Mouse (Mus musculus): Measurements from ENCODE around the gene Shisa5. TPM values are rescaled to one million over a fixed set of nuclear protein-coding genes. Genes with fewer than 3 reads are reported as not detected.
A peak's percentile ranks its signal among the peaks of the same experiment; 100 is the strongest.

Gene Shisa5
- total RNA-seq, 1 experiment from 2014 or later, result 906 TPM

DNA sequence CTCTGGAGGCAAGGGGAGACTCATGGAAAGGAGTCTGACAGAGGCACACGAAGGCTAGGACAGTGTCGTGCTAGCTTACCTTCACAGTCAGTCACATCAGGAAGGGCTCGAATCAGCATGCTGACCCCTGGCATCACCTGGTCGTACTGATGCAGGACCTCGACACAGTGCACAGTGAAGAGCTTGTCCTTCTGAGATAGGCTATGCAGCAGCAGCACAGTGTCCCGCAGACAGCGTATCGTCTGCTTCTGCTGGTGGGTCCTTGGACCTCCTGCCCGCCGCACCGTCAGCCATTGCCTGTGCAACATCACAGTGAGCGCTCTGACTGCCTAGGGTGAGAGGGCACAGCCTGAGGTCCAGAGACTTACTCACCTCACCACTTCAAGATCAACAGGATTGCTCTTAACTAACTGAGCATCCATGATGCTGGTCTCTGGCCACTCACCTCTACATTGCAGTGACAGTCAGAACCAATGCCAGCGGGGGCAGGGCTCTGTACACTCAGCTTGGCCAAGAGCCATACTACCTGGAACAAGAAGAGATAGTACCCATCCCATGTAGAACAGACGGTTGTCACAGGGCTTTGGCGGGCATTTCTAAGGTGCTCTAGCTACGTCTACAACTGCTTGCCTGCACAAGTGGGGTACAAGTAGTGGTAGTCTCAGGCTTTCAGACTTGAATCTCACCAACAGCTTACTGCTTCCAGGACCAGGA lies 22.0 kb downstream of the Shisa5 start:
- no peak for ATAC-seq (replicated peaks in 1 of 2; ENCODE audit: insufficient read depth in 1 of 2, low FRiP score in 2 of 2, low TSS enrichment in 1 of 2, low read depth in 1 of 2, poor library complexity in 2 of 2, severe bottlenecking in 2 of 2)

DNA sequence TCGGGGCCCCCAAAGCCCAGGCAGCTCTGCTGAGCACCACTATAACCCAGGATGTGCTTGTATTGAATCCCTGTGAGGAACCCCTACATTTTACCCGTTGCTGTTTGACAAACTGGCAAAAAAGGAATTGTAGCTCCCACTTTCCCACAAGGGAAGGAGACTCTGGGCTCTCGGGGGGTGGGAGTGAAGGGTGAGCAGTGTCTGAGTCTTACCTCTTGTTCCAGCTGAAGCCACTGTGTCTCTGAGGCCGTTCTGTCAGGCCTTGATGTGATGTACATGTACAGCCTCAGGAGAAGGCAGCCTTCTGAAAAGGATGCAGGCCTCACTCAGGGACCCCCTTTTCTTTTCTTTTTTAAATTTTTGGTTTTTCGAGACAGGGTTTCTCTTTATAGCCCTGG lies 22.5 kb downstream of the Shisa5 start:
- no peak for ATAC-seq (replicated peaks in 1 of 2; ENCODE audit: insufficient read depth in 1 of 2, low FRiP score in 2 of 2, low TSS enrichment in 1 of 2, low read depth in 1 of 2, poor library complexity in 2 of 2, severe bottlenecking in 2 of 2)

DNA sequence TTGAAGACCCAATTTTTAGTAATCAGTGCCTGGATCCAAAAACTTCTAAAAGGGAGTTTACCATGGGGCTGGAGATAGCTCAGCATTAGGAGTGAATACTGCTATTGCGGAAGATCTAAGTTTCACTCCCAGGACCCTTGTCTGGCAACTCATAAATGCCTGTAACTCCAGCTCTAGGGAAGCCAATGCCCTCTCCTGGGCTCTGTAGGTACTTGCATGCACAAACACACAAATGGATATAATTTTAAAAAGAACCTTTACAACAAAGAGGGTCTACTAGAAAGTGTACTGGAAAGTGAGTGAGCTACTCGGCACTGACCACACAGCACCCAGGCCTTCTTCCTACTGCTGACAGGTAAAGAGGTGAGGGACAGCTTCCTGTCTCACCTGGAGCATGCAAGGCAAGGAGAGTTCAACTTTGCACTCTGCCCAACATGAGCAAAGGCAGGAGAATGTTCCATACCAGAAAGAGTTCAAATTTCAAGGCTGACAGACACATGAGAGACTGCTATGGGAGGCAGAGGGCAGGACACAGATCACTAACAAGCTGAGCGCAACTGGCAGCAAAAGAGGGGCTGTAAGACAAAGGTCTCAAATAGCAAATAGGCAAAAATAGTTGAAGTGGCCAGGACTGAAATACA lies 29.9 kb downstream of the Shisa5 start:
- no peak for ATAC-seq (replicated peaks in 1 of 2; ENCODE audit: insufficient read depth in 1 of 2, low FRiP score in 2 of 2, low TSS enrichment in 1 of 2, low read depth in 1 of 2, poor library complexity in 2 of 2, severe bottlenecking in 2 of 2)

DNA sequence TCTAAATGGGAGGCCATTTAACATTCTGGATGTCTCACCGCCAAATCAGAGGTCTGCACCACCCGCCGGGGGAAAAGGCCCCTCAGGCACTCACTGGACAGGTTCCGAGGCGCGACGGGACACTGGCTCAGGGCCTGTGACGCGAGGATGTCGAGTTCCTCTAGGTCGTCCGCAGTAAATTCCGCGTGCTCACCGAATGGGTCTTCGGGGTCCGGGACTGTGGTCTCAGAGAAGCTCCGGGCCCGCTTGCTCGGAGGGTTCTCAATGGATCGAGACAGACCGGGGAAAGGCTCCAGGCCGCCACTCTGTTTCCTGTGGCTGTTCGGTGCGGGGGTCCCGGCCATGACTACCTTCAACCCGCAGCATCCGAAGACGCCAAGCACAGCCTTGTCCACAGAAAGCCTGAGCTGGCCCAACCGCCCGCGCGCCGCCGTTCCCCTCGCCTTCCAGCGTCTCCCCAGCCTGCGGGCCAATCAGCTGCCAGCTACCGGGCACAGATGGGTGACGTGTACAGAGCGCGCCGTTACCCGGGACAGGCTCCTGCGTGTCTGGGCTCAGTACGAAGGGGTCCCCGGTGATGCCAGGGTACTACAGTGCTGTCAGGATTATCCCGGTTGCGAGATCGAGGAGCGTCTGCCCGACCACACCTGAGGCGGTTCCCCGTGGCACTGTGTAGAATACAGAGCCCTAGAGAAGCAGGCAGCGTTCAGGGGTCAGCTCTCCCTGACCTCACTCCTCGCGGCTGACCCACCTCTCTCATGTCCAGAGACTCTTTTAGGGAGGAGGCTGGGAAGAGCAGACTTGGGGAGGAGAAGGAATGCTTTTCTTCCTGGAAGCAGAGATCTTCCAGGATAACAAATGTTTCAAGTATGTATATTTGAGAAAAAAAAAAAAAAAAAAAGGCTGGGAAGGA lies 35.6 kb downstream of the Shisa5 start, which contains the start of gene Atrip:
Gene Atrip, minus strand, starts transcription at position 464 of the 913 bp plus-strand sequence.
- ATAC-seq (replicated peaks in 1 of 2; ENCODE audit: insufficient read depth in 1 of 2, low FRiP score in 2 of 2, low TSS enrichment in 1 of 2, low read depth in 1 of 2, poor library complexity in 2 of 2, severe bottlenecking in 2 of 2), result peak; percentile 99 to 100

DNA sequence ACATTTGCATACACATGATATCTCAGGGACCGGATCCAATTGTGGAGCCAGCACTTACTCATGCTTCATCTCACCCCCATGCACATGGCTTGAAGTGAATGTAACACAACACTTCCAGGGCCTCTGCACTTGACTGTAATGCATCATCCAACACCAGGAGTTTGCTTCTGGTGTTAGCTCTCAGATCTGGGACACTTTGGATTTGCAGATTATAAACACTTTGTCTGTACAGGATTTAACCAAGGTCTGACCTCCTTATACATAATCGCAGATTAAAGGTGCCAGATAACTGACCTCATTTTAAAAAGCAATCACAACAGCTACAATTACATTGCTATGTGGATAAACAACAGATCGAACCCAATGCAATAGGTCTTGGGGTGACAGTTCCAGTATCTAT lies 42.2 kb downstream of the Shisa5 start:
- no peak for ATAC-seq (replicated peaks in 1 of 2; ENCODE audit: insufficient read depth in 1 of 2, low FRiP score in 2 of 2, low TSS enrichment in 1 of 2, low read depth in 1 of 2, poor library complexity in 2 of 2, severe bottlenecking in 2 of 2)

DNA sequence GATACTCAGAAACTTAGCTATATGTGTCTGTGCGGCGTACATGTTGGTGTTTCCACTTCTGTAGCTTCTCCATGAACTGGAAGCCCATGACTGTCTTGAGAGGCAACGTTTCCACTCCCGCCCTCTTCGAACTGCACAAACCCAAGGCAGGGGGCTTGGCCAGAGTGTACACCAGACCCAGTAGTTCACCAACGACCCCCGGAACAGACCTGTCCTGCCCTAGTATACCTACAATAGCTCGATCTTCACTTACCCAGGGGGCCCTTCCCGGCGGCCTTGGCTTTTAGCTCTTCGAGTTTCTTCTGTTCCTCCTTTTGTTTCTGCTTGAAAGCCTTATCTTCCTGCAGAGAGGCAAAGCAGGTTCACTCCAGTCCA lies 43.4 kb downstream of the Shisa5 start:
- ATAC-seq (replicated peaks in 1 of 2; ENCODE audit: insufficient read depth in 1 of 2, low FRiP score in 2 of 2, low TSS enrichment in 1 of 2, low read depth in 1 of 2, poor library complexity in 2 of 2, severe bottlenecking in 2 of 2), result no peak

DNA sequence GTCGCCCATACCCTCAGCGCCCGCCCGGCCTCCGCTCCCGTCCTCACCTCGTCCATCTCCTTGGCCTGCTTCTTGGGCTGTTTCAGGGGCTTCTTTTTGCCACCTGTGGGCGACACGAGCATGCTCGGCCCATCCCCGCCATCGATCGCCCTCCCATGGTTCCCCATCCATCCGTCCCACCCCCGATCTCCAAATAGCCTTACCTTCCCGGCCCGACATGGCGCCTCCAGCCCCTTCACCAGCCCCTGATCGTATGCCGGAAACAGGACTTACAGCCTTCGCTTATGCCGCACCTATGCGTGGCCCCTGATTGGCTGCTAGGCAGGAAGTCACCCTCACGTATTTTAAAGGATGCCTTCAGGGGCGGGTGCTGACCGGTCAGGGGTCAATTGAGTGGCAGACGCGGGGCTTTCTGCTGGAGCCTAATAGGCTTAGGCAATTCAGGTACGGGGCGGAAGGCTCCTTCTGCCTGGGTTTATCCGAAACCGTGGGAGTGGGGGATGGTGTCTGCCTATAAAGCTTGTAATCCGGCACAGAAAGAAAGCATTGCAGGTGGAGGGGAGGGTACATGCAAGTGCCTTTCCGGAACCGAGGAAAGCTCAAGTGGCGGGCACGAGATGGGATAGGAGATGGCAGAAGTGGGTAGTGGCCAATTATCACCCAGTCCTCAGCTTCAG lies 43.9 kb downstream of the Shisa5 start, which contains the start of the genes Ccdc51 and Tma7:
Gene Ccdc51, plus strand, starts transcription at position 370 of the 677 bp plus-strand sequence.
Gene Tma7, minus strand, starts transcription at position 464 of the 677 bp plus-strand sequence.
- ATAC-seq (replicated peaks in 1 of 2; ENCODE audit: insufficient read depth in 1 of 2, low FRiP score in 2 of 2, low TSS enrichment in 1 of 2, low read depth in 1 of 2, poor library complexity in 2 of 2, severe bottlenecking in 2 of 2), result peak; percentile 98 to 99

DNA sequence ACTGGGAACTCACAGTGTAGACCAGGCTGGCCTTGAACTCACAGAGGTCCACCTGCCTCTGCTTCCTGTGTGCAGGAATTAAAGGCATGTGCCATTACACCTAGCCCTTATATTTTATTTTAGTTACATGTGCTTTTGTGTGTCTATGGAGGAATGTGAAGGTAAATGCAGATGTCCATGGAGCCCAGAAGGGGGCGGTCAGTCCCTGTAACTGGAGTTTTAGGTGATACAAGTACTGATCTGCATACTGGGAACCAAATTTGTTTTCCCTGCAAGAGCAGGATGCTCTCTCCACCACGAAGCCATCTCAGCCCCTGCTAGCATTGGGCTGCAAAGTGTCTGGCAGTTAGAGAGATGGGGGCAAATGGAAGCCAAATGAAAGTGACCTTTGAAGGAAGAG lies 46.6 kb downstream of the Shisa5 start:
- ATAC-seq (replicated peaks in 1 of 2; ENCODE audit: insufficient read depth in 1 of 2, low FRiP score in 2 of 2, low TSS enrichment in 1 of 2, low read depth in 1 of 2, poor library complexity in 2 of 2, severe bottlenecking in 2 of 2), result no peak

DNA sequence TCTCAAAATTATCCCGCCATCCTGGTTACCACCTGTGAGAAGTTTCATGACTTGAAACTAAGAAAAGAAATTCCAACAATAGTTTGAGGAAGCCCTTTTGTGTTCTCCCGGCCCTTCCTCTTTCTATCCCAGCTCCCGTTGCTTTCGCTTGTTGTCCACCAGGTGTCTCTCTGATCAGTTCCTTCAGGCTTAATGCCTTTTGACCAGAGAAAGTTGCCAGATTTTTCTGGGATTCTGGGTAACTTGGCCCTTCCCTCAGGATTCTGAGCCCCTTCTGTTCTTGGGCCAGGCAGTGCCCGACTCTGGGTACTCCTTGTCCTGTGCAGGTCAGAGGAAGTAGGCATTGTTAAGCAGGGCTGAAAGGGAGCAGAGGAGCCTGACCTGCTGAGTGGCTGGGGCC lies 49.6 kb downstream of the Shisa5 start:
- peak in 1 of 2 experiments; percentile 40; a peak in 1 of 4 replicates for ATAC-seq (replicated peaks in 1 of 2; ENCODE audit: insufficient read depth in 1 of 2, low FRiP score in 2 of 2, low TSS enrichment in 1 of 2, low read depth in 1 of 2, poor library complexity in 2 of 2, severe bottlenecking in 2 of 2)

DNA sequence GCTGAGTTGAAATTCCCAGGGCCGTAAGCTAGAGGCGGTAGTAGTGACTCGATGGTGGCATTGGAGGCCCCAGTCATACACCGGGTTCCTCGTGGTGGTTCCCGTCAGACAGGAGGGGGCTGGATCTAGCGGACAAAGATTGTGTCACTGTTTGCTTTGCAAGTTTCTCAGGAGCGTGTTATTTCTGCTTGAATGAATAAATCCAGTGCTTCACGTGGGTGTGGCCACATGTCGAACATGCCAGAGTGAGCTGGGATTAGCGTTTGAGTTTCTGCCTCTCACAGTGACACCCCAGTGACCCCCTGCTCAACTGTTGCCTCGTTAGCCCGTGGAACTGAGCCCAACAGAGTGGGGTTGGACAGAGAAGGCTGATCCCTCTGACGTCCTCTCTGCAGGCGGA lies 52.1 kb downstream of the Shisa5 start:
- ATAC-seq (replicated peaks in 1 of 2; ENCODE audit: insufficient read depth in 1 of 2, low FRiP score in 2 of 2, low TSS enrichment in 1 of 2, low read depth in 1 of 2, poor library complexity in 2 of 2, severe bottlenecking in 2 of 2), result no peak

DNA sequence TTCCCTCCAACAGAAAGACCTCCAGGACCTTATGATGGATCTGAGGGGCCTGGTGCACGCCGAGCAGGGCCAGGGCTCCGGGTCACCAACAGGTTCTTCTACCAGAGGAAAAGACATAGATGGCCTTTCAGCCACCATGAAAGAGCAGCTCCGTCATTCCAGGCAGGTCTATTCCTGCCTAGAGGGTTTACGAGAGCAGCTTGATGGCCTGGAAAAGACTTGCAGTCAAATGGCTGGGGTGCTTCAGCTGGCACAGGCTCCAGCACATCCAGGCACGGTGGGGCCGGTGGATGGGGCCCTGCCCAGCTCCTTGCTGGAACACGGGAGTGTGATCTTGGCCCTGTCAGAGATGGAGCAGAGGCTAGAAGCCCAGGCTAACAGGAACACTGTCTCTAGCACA lies 53.4 kb downstream of the Shisa5 start:
- ATAC-seq (replicated peaks in 1 of 2; ENCODE audit: insufficient read depth in 1 of 2, low FRiP score in 2 of 2, low TSS enrichment in 1 of 2, low read depth in 1 of 2, poor library complexity in 2 of 2, severe bottlenecking in 2 of 2), result no peak

DNA sequence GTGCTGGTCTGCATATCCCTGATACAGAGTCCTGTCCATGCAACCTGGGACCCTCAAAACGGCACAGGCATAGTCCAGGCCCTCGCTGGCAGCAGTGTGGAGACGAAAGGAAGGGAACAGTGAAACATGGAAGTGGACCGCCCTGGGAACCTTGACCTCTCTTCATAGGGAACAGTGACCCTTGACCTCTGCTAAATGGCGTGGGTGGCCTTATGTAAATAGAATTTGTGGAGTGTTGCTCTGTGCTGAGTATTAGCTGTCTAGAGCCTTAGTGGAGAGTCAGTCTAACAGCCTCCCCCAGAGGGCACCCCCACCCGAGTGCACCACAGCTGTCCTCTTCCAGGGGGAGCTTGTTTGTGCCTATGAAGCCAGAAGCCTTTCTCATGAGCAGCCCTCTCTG lies 54.4 kb downstream of the Shisa5 start:
- ATAC-seq (replicated peaks in 1 of 2; ENCODE audit: insufficient read depth in 1 of 2, low FRiP score in 2 of 2, low TSS enrichment in 1 of 2, low read depth in 1 of 2, poor library complexity in 2 of 2, severe bottlenecking in 2 of 2), result no peak

DNA sequence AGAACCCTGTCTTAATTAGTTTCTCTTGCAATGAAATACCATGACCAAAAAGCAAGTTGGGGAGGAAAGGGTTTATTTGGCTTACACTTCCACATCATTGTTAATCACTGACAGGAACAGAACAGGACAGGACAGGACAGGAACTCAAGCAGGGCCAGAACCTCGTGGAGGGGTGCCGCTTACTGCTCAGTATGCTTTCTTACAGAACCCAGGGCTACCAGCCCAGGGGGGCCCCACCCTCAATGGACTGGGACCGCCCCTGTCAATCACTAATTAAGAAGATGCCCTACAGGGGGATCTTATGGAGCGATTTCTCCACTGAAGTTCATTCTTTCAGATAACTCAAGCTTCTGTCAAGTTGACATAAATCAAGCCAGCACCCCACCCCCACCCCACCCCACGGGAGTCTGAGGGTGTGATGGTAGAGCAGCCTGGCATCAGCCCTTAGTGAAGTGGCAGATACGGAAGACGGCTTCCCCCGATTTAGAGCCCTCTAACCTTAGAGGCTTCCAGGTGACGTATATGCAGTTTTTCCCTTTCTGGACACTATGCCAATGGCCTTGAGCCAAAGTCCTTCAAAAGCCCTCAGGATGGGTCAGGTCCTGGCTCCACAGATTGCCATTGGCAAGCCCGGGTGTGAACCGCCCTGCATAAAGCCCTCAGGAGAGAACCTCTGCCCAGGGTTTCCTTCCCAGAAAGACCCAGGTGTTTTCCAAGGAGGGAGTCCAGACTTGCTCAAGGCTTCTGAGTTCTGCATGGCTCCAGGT lies 55.6 kb downstream of the Shisa5 start:
- no peak for ATAC-seq (replicated peaks in 1 of 2; ENCODE audit: insufficient read depth in 1 of 2, low FRiP score in 2 of 2, low TSS enrichment in 1 of 2, low read depth in 1 of 2, poor library complexity in 2 of 2, severe bottlenecking in 2 of 2)

DNA sequence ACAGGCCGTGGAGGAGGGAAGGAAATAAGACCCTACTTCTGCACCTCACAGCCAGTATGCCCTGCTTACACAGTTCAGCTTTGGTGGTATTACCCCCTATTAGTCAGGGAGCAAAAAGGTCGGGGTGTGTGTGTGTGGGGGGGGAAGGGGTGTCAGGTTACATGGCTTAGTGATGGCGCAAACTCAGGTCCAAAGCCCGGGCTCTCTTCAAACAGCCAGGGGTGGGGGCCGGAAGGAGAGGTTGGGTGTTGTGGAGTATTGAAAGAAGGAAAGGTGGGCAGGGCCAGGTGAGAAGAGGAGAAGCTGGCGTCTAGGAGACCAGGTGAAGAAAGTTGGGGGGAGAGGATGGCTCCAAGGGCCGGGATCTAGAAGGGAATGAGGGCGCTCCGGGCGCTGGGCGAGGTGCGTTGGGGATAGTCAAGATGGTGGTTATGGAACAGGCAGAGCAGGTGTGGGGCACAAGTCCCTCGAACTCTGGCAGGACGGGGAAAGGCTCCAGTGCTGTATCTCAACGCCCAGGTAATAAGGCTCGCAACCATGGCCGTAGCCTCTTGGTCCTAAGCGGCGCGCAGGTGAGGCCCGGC lies 56.3 kb downstream of the Shisa5 start:
- ATAC-seq (replicated peaks in 1 of 2; ENCODE audit: insufficient read depth in 1 of 2, low FRiP score in 2 of 2, low TSS enrichment in 1 of 2, low read depth in 1 of 2, poor library complexity in 2 of 2, severe bottlenecking in 2 of 2), result no peak; a peak in 1 of 4 replicates

DNA sequence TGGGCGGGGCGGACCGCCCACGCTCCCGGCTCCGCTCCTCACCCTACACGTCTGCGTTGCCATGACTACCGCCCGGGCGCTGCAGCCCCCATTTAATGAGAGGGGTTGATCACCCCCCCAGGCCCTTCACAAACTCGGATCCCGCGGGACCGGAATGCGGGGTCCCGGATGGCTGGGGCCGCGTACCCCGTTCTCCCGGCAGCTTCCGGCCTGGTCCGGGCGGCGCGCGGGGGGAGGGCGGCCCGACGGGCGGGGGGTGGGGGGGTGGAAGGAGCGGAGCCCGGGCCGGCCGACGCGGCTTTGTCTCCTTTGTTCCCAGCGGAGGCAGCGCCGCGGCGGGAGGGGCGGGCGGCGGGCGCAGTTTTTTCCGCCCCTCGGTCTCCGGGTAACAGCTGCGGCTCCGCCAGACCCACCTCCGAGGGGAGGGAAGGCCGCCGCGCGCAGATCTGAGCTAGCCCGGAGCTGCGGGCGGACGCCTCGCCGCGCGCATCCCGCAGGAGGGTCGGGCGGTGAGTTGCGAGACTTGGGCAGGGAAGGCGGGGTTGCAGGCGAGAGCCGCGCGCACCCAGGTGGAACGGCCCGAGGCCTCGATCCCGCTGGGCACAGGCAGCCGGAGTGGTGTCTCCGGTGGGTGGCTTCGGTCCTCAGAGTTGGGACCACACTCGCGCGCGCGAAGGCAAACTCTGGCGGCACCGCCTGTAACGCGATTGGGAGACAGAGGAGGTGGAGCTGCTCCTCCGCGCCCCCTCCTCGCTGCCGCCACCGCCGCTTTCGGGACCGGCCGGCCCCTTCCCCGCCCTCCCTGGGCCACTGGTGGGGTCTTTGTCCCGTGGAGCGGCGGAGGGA lies 57.0 kb downstream of the Shisa5 start, which contains the start of gene Plxnb1:
Gene Plxnb1, plus strand, starts transcription at position 253 of the 846 bp plus-strand sequence.
- peak in 1 of 2 experiments; percentile 46; a peak in 2 of 4 replicates for ATAC-seq (replicated peaks in 1 of 2; ENCODE audit: insufficient read depth in 1 of 2, low FRiP score in 2 of 2, low TSS enrichment in 1 of 2, low read depth in 1 of 2, poor library complexity in 2 of 2, severe bottlenecking in 2 of 2)
